Mouse (Mus musculus) brain, embryonic 14.5 days (tissue): ENCODE measurements around the gene Dcaf10.

Experiments used
- CTCF ChIP-seq: fragments of 200-500 bp; IDR thresholded peaks from 2 replicates; pipeline ENCODE4 v1.5.1; 2012; ENCODE audit warnings: inconsistent platforms, mild to moderate bottlenecking, moderate library complexity, borderline replicate concordance; ENCODE audit not compliant: insufficient read depth, insufficient read length; ENCODE audit errors: extremely low read depth
- POLR2A ChIP-seq: fragments of 200-500 bp; IDR thresholded peaks from 2 replicates; pipeline ENCODE4 v1.6.1; 2012; ENCODE audit warnings: mild to moderate bottlenecking, inconsistent platforms, borderline replicate concordance; ENCODE audit not compliant: poor library complexity, insufficient read depth, insufficient read length, severe bottlenecking; ENCODE audit errors: extremely low read depth

GRCm38 (mm10) chr4:45399421-45400210 lies 57.7 kb downstream of the Dcaf10 start:
- TF ChIP-seq CTCF (no peak), POLR2A (no peak)
